Mouse (Mus musculus): Measurements from ENCODE around the gene Fbxl13.
A peak's percentile ranks its signal among the peaks of the same experiment; 100 is the strongest.
"Not testable (repeated sequence)": the region's sequence is repeated elsewhere in the genome, so short reads cannot be mapped to it uniquely, and the experiment has no call there.

Fbxl13 gene

GRCm38 (mm10) chr5:21656912-21657311 lies 11.5 kb upstream of the Fbxl13 start:
- no peak for DNase-seq (ENCODE audit: low spot score)

GRCm38 (mm10) chr5:21651885-21652612 lies 6.6 kb upstream of the Fbxl13 start:
- DNase-seq (ENCODE audit: low spot score) = no peak

GRCm38 (mm10) chr5:21650736-21651135 lies 5.3 kb upstream of the Fbxl13 start:
- no peak for DNase-seq (ENCODE audit: low spot score)

GRCm38 (mm10) chr5:21646133-21646491 lies 678 bp upstream of the Fbxl13 start:
- no peak for DNase-seq (ENCODE audit: low spot score)

- DNase-seq (ENCODE audit: low spot score) = no peak
Observed at GRCm38 (mm10) chr5:21644891-21645438, 469 bp downstream of the Fbxl13 start.

- DNase-seq (ENCODE audit: low spot score) = no peak
Observed at GRCm38 (mm10) chr5:21643606-21644005, 1.8 kb downstream of the Fbxl13 start.

GRCm38 (mm10) chr5:21640961-21641360 lies 4.5 kb downstream of the Fbxl13 start:
- DNase-seq (ENCODE audit: low spot score) = peak; percentile 41

- DNase-seq (ENCODE audit: low spot score) = no peak
Observed at GRCm38 (mm10) chr5:21625916-21626315, 19.5 kb downstream of the Fbxl13 start.

GRCm38 (mm10) chr5:21616450-21617009 lies 28.9 kb downstream of the Fbxl13 start:
- DNase-seq (ENCODE audit: low spot score) = no peak

- not testable (repeated sequence) for DNase-seq (ENCODE audit: low spot score)
Observed at GRCm38 (mm10) chr5:21614299-21614698, 31.1 kb downstream of the Fbxl13 start.

GRCm38 (mm10) chr5:21610996-21611395 lies 34.4 kb downstream of the Fbxl13 start:
- no peak for DNase-seq (ENCODE audit: low spot score)

- DNase-seq (ENCODE audit: low spot score) = no peak
Observed at GRCm38 (mm10) chr5:21608311-21609304, 36.8 kb downstream of the Fbxl13 start.

- no peak for DNase-seq (ENCODE audit: low spot score)
Observed at GRCm38 (mm10) chr5:21605936-21606335, 39.5 kb downstream of the Fbxl13 start.

- no peak for DNase-seq (ENCODE audit: low spot score)
Observed at GRCm38 (mm10) chr5:21599961-21600360, 45.5 kb downstream of the Fbxl13 start.

GRCm38 (mm10) chr5:21599536-21599935 lies 45.9 kb downstream of the Fbxl13 start:
- DNase-seq (ENCODE audit: low spot score) = not testable (repeated sequence)

GRCm38 (mm10) chr5:21593201-21593709 lies 52.2 kb downstream of the Fbxl13 start:
- no peak for DNase-seq (ENCODE audit: low spot score)

- no peak for DNase-seq (ENCODE audit: low spot score)
Observed at GRCm38 (mm10) chr5:21592106-21592505, 53.3 kb downstream of the Fbxl13 start.

GRCm38 (mm10) chr5:21588220-21588619 lies 57.2 kb downstream of the Fbxl13 start:
- DNase-seq (ENCODE audit: low spot score) = no peak

GRCm38 (mm10) chr5:21587683-21588082 lies 57.8 kb downstream of the Fbxl13 start:
- no peak for DNase-seq (ENCODE audit: low spot score)

GRCm38 (mm10) chr5:21586763-21587162 lies 58.7 kb downstream of the Fbxl13 start:
- peak; percentile 16 for DNase-seq (ENCODE audit: low spot score)

GRCm38 (mm10) chr5:21578136-21578535 lies 67.3 kb downstream of the Fbxl13 start:
- no peak for DNase-seq (ENCODE audit: low spot score)

- no peak for DNase-seq (ENCODE audit: low spot score)
Observed at GRCm38 (mm10) chr5:21575210-21575550, 70.3 kb downstream of the Fbxl13 start.

All from T-cell, adult 2 months (primary cell).